Mouse (Mus musculus): ENCODE measurements around the gene Gna15. TPM values are rescaled to one million over a fixed set of nuclear protein-coding genes. Genes with fewer than 3 reads are reported as not detected.

Gene Gna15
- total RNA-seq, 4 experiments from 2014 or later: 3.4 to 6.1 (median 5.3) TPM

DNA sequence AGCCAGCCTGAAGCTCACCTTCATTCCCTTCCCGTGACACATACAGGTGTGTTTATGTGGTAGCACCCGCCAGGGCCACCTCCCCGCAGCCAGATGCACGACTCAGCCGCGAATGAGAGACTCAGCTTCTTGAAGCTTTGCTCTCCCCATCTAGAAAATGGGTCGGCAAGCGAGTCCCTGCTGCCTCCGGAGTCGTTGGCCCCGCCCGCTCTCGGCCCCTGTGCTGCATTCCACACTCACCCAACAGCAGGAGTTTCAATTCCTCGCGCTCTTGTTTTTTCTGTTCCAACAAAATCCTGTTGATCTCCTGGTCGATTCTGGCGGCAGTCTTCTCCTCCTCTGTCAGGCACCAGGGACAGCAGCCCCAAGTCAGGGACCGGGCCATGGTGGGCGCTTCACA, 455 bp downstream of the Gna15 start:
- no peak for DNase-seq (ENCODE audit: low spot score in 2 of 2)

GRCm38 (mm10) chr10:81523142-81523541, 883 bp downstream of the Gna15 start:
- DNase-seq (ENCODE audit: low spot score in 2 of 2): no peak

DNA sequence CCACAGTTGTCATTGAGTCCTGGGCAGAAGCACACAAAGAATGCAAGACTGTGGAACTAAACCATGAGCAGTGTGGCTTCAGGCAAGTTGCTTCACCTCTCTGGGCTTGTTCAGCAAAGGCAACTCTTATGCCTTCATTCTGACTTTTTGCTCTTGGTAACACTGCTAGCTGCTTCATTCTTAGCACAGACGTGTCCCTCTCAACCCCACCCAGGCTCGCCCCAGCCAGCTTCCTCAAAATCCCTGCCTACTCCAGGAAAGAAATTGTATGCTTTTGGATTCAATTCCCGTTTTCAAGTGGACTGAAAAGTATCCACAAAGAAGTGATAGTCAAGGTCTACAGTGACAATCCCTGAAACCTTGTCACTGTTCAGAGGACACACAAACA, 4.1 kb downstream of the Gna15 start:
- DNase-seq (ENCODE audit: low spot score in 2 of 2): no peak

GRCm38 (mm10) chr10:81519227-81519977, 4.6 kb downstream of the Gna15 start:
- no peak for DNase-seq (ENCODE audit: low spot score in 2 of 2)

GRCm38 (mm10) chr10:81518546-81518945, 5.5 kb downstream of the Gna15 start:
- DNase-seq (ENCODE audit: low spot score in 2 of 2): no peak

- DNase-seq (ENCODE audit: low spot score in 2 of 2): no peak
Observed at GRCm38 (mm10) chr10:81517227-81517626, 6.8 kb downstream of the Gna15 start.

DNA sequence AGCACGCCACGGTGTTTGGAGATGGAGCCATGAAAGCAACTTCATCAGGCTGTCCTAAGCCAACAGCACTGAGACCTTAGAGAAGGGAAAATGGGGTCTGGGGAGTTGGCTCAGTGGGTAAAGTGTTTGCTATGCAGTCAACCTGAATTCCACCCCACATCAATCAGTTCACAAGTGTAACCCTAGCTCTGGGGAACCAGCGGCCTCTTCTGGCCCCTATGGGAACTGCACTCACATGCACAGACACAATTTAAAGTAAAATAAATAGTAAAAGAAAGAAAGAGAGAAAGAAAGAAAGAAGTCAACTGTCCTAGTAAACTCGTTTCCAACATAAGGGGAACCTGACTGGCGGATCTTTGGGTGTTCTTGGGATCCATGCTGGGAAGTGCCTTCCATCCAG, 10.2 kb downstream of the Gna15 start:
- no peak for DNase-seq (ENCODE audit: low spot score in 2 of 2)

- DNase-seq (ENCODE audit: low spot score in 2 of 2): no peak
Observed at GRCm38 (mm10) chr10:81510246-81510810, 13.7 kb downstream of the Gna15 start.

DNA sequence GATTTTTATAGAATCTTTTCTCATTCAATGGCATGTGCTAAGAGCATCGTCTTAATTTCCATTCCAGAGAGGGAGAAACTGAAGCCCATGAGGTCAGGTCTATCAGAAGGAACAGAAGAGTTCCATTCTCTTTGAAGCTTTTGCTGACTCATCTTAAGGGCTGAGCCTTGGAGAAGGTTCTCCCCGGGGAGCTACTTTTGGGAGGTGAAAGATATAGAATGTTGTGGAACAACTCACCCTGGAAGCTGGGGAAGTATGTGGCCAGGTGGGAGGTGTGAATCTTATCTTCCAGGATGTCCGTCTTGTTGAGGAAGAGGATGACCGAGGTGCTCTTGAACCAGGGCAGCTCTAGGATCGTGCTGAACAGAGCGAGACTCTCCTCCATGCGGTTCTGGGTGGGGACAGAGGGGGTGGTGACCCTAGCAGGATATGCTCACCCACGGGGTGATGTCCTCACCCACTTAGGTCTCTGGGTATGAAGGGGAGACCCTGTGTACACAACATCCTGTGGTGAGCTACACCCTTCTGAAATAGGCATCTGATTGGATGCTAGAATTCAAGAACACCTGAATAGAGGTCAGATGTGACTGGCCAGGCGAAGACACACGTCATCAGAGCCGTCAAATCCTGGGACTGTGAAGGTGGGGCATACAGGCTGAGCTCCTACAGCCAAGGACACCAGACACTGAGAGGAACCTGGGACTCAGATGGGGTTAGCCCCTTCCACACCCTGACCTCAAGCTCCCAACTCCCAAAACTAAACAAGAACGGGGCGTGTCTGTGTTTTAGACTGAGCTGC, 16.1 kb downstream of the Gna15 start:
- no peak for DNase-seq (ENCODE audit: low spot score in 2 of 2)

DNA sequence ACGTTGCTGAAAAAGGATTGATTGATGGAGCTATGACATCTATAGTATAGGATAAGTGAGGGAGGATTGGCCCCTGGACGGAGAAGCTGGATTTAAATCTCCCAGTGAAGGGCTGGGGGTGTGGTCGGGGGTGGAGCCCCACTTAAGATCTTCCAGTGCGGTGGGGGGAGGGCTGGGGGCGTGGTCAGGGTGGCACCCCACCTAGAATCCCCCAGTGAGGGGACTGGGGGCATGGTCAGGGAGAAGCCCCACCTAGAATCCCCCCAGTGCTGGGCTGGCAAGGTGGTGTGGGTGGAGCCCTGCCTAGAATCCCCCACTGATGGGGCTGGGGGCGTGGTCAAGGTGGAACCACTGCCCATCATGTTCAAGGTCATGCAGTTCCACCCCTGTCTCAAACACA, 16.9 kb downstream of the Gna15 start:
- no peak for DNase-seq (ENCODE audit: low spot score in 2 of 2)

DNA sequence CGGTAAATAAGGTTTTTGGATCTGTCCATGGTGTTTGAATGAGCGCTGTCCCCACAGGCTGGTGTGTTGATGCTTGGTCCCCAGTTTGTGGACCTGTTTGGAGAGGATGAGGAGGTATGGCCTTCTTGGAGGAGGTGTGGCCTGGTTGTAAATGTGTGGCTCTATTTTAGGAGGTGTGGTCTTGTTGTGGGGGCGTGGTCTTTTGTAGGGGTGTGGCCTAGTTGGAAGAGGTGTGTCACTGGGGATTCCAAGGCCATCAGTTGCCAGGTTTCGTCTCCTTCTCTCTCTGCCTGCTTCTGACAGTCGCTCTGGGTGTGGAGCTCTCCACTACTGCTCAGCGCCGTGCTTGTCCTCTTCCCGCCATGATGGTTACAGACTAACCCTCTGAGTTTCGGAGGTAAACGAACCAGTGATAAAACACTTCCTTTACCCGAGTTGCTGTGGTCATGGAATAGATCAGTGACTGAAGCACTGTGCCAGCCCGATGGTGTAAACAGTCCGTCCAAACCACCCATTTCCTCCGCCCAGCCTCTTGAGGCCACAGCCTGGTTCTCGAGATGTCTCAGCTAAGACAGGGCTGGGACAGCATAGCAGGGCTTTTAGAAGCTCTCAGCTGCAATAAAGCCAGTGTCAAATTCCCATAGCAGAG, 18.9 kb downstream of the Gna15 start:
- no peak for DNase-seq (ENCODE audit: low spot score in 2 of 2)

DNA sequence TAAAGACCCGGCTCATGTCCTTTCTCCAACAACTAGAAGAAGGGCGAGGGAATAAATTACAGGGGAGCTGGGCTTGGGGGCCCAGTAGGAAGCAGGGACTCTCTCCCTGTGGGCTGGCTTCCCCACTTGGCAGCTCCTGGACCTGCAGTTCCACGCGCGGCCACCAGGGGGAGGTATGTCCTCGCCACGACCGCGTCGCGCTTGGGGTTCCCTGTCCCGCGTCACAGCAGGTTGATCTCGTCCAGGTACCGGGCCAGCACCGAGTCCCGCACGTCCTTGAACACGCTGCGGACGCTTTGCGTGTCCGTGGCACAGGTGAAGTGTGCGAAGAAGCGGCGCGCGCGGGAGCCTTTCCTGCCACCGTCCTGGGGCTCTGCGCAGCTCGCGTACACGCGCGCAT, 21.4 kb downstream of the Gna15 start:
- peak in 1 of 2 experiments; percentile 97 for DNase-seq (ENCODE audit: low spot score in 2 of 2)

GRCm38 (mm10) chr10:81501863-81502262, 22.2 kb downstream of the Gna15 start:
- DNase-seq (ENCODE audit: low spot score in 2 of 2): no peak

- no peak for DNase-seq (ENCODE audit: low spot score in 2 of 2)
Observed at GRCm38 (mm10) chr10:81500032-81500431, 24.0 kb downstream of the Gna15 start, which contains the start of gene S1pr4. TSS of gene S1pr4 (minus strand) at chr10:81500132.

DNA sequence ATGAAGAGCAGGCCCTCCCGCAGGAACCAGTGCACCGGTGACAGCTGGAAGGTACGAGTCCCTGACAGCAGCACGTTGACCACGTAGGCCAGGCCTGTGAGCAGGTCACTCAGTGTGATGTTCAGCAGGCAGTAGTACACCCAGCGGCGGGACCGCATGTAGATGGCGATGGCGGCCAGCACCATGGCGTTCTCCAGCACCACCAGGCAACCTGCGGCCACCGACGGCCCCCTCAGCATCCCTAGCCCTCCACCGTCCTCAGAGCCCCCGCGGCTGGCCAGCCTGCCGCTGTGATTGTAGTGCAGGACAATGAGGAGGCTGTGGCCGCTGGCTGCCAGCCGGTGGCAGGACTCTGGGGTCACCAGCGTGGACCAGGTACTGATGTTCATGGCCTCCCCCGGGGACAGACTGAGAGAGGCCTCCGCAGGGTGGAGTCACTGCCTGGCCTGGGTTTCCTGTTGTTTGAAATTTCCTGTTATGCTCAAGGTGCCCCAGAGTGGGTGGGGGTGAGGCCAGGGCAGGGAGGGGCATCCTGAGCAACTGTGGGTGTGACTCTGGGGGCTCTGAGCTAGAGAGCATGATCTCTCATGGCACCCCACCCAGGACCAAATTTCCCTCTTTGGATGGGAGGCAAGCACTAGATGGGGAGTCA, 24.6 kb downstream of the Gna15 start:
- DNase-seq (ENCODE audit: low spot score in 2 of 2): no peak

GRCm38 (mm10) chr10:81498316-81499249, 25.4 kb downstream of the Gna15 start:
- DNase-seq (ENCODE audit: low spot score in 2 of 2): no peak

DNA sequence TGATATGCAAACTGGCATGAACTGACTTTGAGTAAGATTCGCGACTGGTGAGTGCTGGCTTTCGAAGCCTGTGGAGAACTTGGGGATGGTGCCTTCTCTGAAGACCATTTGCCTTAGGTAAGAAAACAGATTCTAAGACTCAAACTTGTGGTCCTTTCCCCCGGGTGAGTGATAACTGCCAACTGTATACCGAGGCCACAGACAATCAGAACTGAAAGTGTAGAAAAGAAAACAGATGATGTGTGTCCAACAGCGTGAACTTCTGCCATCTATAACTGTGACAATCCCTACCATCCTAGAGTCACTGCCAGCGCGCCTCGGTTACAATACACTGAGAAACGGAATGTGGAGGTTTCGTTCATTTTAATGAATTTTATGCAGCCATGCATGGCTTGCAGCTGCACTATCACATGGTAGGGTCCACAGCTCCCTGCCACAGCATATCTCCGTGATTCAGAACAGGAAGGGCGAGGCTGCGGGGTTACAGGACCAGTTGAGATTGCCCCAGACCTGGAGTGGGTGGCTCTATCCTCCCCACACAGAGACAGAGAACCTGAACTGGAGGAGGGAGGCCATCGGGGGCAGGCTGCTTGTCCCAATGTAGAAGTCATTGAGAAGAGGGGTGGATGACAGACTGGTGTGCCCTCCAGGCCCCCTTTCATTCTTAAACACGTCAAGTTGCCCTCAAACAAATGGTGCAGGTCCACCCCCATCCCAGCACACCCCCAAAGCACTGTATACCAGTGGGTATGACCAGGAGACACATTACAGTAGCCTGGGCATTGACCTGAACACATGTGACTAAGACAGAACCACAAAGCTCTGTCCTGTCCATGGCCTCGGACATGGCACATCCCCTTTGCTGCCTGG, 26.4 kb downstream of the Gna15 start:
- no peak for DNase-seq (ENCODE audit: low spot score in 2 of 2)

GRCm38 (mm10) chr10:81496969-81497368, 27.1 kb downstream of the Gna15 start:
- no peak for DNase-seq (ENCODE audit: low spot score in 2 of 2)

GRCm38 (mm10) chr10:81496264-81496901, 27.6 kb downstream of the Gna15 start, which contains the start of gene Ncln:
TSS of gene Ncln (minus strand) at chr10:81496392.
- DNase-seq (ENCODE audit: low spot score in 2 of 2): peak; percentile 91 to 98

Data from left cerebral cortex, adult 8-10 months (tissue).